Mouse (Mus musculus): Measurements from ENCODE around the gene Baiap2l1. TPM values are rescaled to one million over a fixed set of nuclear protein-coding genes. Genes with fewer than 3 reads are reported as not detected.

Baiap2l1 gene
- polyA plus RNA-seq, 1 experiment = 0.38 TPM

DNA sequence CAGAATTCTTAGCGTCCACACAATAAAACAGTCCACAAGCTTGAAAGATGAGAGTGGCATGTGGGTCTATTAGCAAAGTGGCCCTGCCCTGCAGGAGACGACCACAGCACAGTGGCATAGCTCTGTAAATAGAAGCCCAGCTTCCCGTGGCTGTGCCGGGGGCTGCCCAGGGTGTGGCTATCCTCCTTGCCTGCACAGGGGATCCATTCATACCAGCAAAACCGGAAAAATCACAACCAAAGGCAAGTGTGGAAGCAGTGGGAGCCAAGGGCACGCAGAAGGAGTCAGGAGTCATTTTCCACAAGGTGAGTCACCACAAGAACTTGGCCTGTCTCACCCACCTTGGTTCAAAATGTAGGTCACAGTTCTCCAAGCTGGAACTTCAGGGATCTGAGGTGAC is 39.6 kb downstream of the Baiap2l1 start:
- H3K4me3 ChIP-seq (ENCODE audit: insufficient read depth, low read length) = no peak overlapping the region
- H3K4me1 ChIP-seq (ENCODE audit: control insufficient read depth, insufficient read depth, low read length) = no peaks in the 10 kb centered on the region
- no peak overlapping the region for H3K27ac ChIP-seq (ENCODE audit: insufficient read depth, low read length)
- TF ChIP-seq POLR2A (IDR thresholded peaks at IDR 0.05; ENCODE audit: extremely low read depth, insufficient read depth, low read length) (no peak), CTCF (IDR thresholded peaks at IDR 0.05; ENCODE audit: extremely low read depth, insufficient read depth, low read length) (no peak)

DNA sequence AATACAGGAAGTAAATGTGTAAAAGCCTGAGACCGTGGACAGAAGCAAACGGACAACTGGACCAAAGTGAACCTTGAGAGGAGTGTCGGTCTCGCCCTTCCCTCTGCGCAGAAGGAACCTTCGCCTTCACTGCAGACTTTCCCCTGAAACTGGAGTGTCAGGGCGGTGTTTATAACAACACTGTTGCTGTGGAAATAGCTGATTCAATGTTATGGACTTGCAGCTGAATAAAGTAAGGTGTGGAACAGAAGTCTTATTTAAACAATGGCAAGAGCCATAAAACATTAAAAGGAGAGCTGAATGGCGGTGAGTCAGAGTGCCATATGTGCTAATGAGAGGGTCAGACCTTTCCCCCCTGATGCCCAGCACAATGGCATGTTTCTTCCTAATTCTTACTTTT is 40.5 kb downstream of the Baiap2l1 start:
- no peak for TF ChIP-seq POLR2A (IDR thresholded peaks at IDR 0.05; ENCODE audit: extremely low read depth, insufficient read depth, low read length)
- TF ChIP-seq CTCF (IDR thresholded peaks at IDR 0.05; ENCODE audit: extremely low read depth, insufficient read depth, low read length) = no peak
- Histone ChIP-seq H3K4me1 (ENCODE audit: control insufficient read depth, insufficient read depth, low read length) (no peaks in the 10 kb centered on the region), H3K27ac (ENCODE audit: insufficient read depth, low read length) (no peak overlapping the region), H3K4me3 (ENCODE audit: insufficient read depth, low read length) (no peak overlapping the region)

DNA sequence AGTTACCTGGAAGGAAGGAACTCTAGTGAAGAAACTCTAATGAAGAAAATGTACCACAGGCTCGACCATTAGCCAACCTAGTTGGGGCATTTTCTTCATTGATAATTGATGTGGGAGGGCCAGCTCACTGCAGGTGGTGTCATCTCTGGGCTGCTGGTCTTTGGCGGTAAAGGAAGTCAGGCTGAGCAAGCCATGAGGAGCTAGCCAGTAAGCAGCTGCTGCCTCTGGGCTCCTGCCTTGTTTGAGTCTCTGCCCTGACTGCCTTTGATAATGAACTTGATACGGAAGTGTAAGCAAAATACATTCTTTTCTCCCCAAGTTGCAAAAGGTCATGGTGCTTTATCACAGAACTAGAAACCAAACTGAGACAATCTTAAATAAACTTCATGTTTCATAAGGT is 41.5 kb downstream of the Baiap2l1 start:
- no peak overlapping the region for H3K4me3 ChIP-seq (ENCODE audit: insufficient read depth, low read length)
- H3K4me1 ChIP-seq (ENCODE audit: control insufficient read depth, insufficient read depth, low read length) = no peaks in the 10 kb centered on the region
- no peak for TF ChIP-seq CTCF (IDR thresholded peaks at IDR 0.05; ENCODE audit: extremely low read depth, insufficient read depth, low read length)
- no peak for TF ChIP-seq POLR2A (IDR thresholded peaks at IDR 0.05; ENCODE audit: extremely low read depth, insufficient read depth, low read length)
- H3K27ac ChIP-seq (ENCODE audit: insufficient read depth, low read length) = no peak overlapping the region

DNA sequence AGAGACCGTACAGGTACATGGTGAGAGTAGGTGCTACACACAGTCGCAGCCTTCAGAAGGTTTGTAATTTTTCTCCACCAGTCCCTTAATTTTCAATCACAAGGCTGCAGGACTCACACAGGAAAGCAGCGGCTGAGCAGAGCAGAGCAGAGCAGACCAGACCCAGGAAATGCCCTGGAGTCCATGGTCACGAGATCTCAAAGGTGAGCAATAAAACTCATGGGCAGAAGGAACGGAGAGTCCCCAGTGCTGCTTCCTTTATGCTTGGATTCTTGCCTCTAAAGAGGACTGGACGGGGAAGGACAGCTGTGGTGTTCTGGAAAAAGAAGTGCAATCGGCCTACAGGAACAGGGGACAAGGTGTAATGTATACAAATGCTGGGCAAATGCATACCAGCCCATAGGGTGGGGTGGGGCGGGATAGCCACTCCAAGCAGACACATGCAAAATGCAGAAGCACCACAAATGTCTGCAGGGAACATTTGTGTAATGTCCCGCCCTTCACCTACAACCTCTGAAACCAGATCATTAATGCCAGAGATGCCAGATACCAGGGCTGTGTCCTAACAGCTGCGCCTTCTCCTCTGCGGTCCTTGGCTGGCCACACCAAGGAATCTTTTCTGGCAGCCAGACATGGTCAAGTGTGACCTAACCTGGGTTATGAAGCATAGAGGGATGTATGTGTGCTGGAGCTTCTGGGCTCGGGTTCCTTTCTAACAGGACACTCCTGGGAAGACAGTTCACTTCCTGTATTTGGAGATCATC is 43.0 kb downstream of the Baiap2l1 start:
- Histone ChIP-seq H3K4me1 (ENCODE audit: control insufficient read depth, insufficient read depth, low read length) (no peaks in the 10 kb centered on the region), H3K4me3 (ENCODE audit: insufficient read depth, low read length) (no peak overlapping the region), H3K27ac (ENCODE audit: insufficient read depth, low read length) (no peak overlapping the region)
- no peak for TF ChIP-seq POLR2A (IDR thresholded peaks at IDR 0.05; ENCODE audit: extremely low read depth, insufficient read depth, low read length)
- TF ChIP-seq CTCF (IDR thresholded peaks at IDR 0.05; ENCODE audit: extremely low read depth, insufficient read depth, low read length) = no peak

DNA sequence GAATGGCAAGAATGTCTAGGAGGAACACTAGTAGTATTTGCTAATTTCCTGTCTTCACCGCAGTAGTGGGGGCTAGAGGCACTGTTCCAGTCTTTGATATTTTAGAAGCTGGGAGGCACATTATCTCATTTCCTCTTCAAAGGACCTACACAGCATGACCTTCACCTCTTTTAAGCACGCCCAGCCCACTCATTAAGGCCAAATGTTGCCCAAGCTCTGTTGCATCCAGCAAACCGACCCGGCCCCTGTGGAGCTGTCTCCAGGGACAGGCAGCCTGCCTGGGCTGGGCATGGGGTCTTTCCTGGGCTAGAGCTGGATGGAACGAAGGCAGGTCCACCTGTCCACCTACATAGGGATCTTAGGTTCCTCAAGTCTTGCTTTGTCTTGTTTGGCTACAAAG is 44.6 kb downstream of the Baiap2l1 start:
- TF ChIP-seq CTCF (IDR thresholded peaks at IDR 0.05; ENCODE audit: extremely low read depth, insufficient read depth, low read length) = no peak
- no peak for TF ChIP-seq POLR2A (IDR thresholded peaks at IDR 0.05; ENCODE audit: extremely low read depth, insufficient read depth, low read length)
- Histone ChIP-seq H3K4me1 (ENCODE audit: control insufficient read depth, insufficient read depth, low read length) (no peaks in the 10 kb centered on the region), H3K27ac (ENCODE audit: insufficient read depth, low read length) (no peak overlapping the region), H3K4me3 (ENCODE audit: insufficient read depth, low read length) (no peak overlapping the region)

DNA sequence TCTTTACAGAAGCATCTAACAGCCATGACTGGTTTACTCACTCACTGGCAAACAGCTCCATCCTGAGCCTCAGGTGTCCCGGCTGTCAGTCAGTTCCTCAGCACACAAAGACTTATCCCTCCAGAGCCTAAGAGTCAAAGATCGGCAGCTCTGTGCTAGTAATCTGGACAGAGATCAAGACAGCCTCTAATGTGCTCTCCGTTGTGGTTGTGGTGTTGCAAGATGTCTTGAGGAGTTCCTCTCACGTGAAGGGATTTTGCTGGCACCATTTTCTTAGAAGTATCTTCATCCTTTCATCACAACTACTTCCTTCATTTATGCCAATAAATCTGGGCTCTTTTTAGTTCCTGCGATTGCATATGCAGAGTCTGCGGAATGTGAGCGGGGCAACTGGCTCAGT is 45.7 kb downstream of the Baiap2l1 start:
- Histone ChIP-seq H3K4me3 (ENCODE audit: insufficient read depth, low read length) (no peak overlapping the region), H3K27ac (ENCODE audit: insufficient read depth, low read length) (no peak overlapping the region), H3K4me1 (ENCODE audit: control insufficient read depth, insufficient read depth, low read length) (no peaks in the 10 kb centered on the region)
- no peak for TF ChIP-seq CTCF (IDR thresholded peaks at IDR 0.05; ENCODE audit: extremely low read depth, insufficient read depth, low read length)
- no peak for TF ChIP-seq POLR2A (IDR thresholded peaks at IDR 0.05; ENCODE audit: extremely low read depth, insufficient read depth, low read length)

DNA sequence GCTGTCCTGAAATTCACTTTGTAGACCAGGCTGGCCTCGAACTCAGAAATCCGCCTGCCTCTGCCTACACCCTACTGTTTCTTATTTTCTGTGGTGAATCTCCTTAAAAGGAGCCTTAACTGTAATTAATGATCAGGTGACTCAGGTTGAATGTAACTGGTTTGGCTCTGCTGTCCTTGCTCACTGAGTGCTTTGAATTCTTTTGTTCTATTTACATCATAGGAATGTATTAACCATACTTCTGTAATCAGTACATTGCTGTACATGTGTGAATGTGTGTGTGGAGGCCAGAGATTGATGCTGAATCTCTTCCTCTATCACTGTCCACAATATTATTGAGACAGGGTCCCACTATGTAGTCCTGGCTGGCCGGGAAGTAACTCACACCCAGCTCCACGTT is 49.0 kb downstream of the Baiap2l1 start:
- H3K27ac ChIP-seq (ENCODE audit: insufficient read depth, low read length) = no peak overlapping the region
- no peak for TF ChIP-seq POLR2A (IDR thresholded peaks at IDR 0.05; ENCODE audit: extremely low read depth, insufficient read depth, low read length)
- TF ChIP-seq CTCF (IDR thresholded peaks at IDR 0.05; ENCODE audit: extremely low read depth, insufficient read depth, low read length) = no peak
- H3K4me1 ChIP-seq (ENCODE audit: control insufficient read depth, insufficient read depth, low read length) = no peaks in the 10 kb centered on the region; the same call in 1 of the 2 replicates
- no peak overlapping the region for H3K4me3 ChIP-seq (ENCODE audit: insufficient read depth, low read length)

DNA sequence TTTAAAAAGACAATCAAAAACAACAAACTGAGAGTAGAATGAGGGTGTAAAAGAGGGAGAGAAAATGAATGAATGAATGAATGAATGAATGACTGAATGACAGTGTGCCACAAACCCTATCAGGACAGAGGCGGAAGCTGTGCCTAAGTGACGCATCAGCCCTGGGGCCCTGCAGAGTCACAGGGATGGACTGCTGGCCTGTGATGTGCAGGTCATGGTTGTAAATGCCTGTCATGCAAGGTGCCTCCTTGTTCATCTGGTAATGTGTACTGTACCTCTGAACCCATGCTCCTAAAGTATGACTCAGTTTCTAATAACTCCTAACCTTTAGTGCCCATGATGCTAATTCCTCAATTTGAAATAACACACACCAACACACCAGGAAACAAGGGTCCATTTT is 54.8 kb downstream of the Baiap2l1 start:
- H3K27ac ChIP-seq (ENCODE audit: insufficient read depth, low read length) = no peak overlapping the region

DNA sequence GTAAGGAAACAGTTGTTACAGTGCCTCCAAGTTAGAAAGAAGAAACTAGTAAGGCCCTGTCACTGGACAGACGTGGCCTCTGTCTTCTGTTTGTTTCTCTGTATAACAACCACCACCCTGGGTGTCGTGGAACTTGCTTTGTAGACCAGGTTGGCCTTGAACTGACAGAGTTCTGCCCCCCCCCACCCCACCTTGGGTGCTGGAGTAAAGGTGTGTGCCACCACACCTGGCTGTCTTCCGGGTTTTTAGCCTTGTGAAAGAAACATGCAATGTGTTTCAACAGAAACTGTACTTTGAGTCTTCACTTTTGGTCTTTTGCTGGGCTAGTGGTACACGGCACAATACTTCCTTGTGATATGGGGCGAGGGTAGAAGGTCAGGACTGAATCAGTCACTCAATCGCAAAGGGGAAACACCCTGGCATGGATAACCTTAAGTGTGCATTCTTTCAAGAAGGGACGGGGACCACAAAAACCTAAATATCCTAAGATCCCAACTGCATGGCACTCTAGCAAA is 61.8 kb downstream of the Baiap2l1 start:
- Histone ChIP-seq H3K4me3 (ENCODE audit: insufficient read depth, low read length) (no peak overlapping the region), H3K27ac (ENCODE audit: insufficient read depth, low read length) (no peak overlapping the region), H3K4me1 (ENCODE audit: control insufficient read depth, insufficient read depth, low read length) (no peaks in the 10 kb centered on the region)
- no peak for TF ChIP-seq POLR2A (IDR thresholded peaks at IDR 0.05; ENCODE audit: extremely low read depth, insufficient read depth, low read length)

More for the DNA sequence above, 54.8 kb downstream of the Baiap2l1 start:
- no peak overlapping the region for H3K4me3 ChIP-seq (ENCODE audit: insufficient read depth, low read length)
- TF ChIP-seq POLR2A (IDR thresholded peaks at IDR 0.05; ENCODE audit: extremely low read depth, insufficient read depth, low read length) (no peak), CTCF (IDR thresholded peaks at IDR 0.05; ENCODE audit: extremely low read depth, insufficient read depth, low read length) (no peak)
- no peaks in the 10 kb centered on the region; the same call in 1 of the 2 replicates for H3K4me1 ChIP-seq (ENCODE audit: control insufficient read depth, insufficient read depth, low read length)

DNA sequence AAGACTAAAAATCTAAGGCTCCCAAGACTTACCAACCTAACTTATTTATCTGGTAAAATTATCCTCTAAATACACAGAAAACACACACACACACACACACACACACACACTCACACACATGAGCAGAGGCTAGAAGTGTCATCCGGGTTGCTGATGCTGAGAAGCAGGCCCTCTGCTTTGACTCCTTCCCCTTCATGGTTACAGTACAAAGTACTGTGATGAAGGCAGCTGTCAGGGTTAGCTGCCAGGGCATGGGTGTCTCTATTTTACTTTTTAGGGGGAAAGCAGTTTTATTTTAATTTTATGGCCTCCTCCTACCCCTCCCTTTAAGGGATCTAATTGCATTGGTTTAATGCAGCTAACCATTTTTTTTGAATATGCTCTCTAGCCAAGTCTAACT is 62.6 kb downstream of the Baiap2l1 start:
- H3K4me1 ChIP-seq (ENCODE audit: control insufficient read depth, insufficient read depth, low read length) = no peaks in the 10 kb centered on the region
- TF ChIP-seq CTCF (IDR thresholded peaks at IDR 0.05; ENCODE audit: extremely low read depth, insufficient read depth, low read length) (no peak), POLR2A (IDR thresholded peaks at IDR 0.05; ENCODE audit: extremely low read depth, insufficient read depth, low read length) (no peak)
- no peak overlapping the region for H3K27ac ChIP-seq (ENCODE audit: insufficient read depth, low read length)

More for the DNA sequence above, 62.6 kb downstream of the Baiap2l1 start:
- no peak overlapping the region for H3K4me3 ChIP-seq (ENCODE audit: insufficient read depth, low read length)
